Mouse (Mus musculus): ENCODE measurements around the gene Avpr2. TPM values are rescaled to one million over a fixed set of nuclear protein-coding genes. Genes with fewer than 3 reads are reported as not detected.

The Avpr2 gene
- not detected in 2 replicates for total RNA-seq (2021)
- long read RNA-seq, experiment 1: 0 reads
- long read RNA-seq, experiment 2: 0 reads

- no peak for DNase-seq
These were observed at the start of gene Avpr2 for GRCm38 (mm10) chrX:73891551-73892152. Gene Avpr2 (plus strand): TSS chrX:73892102.

GRCm38 (mm10) chrX:73854326-73855086 lies 37.4 kb upstream of the Avpr2 start:
- DNase-seq: no peak

GRCm38 (mm10) chrX:73855087-73855408 lies 36.9 kb upstream of the Avpr2 start:
- DNase-seq: no peak

DNA sequence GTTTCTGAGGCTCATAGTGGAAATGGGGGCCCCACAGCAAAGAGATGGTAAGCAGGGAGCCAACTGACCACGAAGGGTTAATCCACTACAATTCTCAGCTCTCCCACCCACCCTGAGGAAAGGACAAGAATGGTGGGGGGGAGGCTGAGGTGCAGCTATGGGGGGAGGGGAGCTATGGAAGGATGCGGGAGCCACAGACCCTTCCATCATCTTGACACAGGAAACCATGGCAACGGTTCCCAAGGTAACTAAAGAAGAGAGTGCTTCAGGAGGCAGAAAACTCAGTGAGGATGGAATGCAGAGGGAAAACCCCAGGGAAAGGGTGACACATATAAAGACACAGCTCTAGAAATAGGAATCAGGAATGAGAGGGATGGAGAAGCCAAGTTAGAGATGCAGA lies 27.2 kb upstream of the Avpr2 start:
- DNase-seq: no peak

GRCm38 (mm10) chrX:73867256-73867655 lies 24.6 kb upstream of the Avpr2 start:
- no peak for DNase-seq

- DNase-seq: no peak
These were observed 24.1 kb upstream of the Avpr2 start for GRCm38 (mm10) chrX:73867852-73868251.

- DNase-seq: peak; percentile 29
These were observed 22.6 kb upstream of the Avpr2 start for GRCm38 (mm10) chrX:73869334-73869733.

DNA sequence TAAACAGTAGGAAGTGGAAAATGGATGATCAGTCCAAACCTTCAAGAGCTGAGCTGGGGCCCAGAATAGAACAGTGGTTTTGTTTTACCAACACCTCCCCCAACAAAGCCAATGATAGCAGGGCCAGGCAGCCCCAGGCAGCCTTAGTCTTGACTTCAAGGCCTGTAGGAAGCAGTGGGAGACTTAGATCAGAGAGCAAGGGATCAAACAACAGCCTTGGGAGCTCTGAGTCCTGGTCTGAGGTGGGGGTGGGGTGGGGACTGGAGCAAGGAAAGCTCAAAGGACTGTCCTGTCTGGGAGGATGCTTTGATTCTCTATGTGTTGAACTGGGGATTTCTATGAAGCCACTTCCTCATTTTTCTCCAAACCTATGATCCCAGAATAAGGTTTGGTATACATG lies 20.4 kb upstream of the Avpr2 start:
- no peak for DNase-seq

- DNase-seq: no peak
These were observed 19.9 kb upstream of the Avpr2 start for GRCm38 (mm10) chrX:73871956-73872355.

- DNase-seq: no peak
These were observed 16.0 kb upstream of the Avpr2 start for GRCm38 (mm10) chrX:73875881-73876280.

GRCm38 (mm10) chrX:73877014-73877413 lies 14.9 kb upstream of the Avpr2 start:
- no peak for DNase-seq

GRCm38 (mm10) chrX:73880194-73881035 lies 11.5 kb upstream of the Avpr2 start:
- DNase-seq: peak; percentile 55

GRCm38 (mm10) chrX:73881036-73881427 lies 10.9 kb upstream of the Avpr2 start:
- DNase-seq: no peak

GRCm38 (mm10) chrX:73881463-73881862 lies 10.4 kb upstream of the Avpr2 start:
- DNase-seq: no peak

- DNase-seq: no peak
These were observed 931 bp downstream of the Avpr2 start for GRCm38 (mm10) chrX:73892833-73893232.

DNA sequence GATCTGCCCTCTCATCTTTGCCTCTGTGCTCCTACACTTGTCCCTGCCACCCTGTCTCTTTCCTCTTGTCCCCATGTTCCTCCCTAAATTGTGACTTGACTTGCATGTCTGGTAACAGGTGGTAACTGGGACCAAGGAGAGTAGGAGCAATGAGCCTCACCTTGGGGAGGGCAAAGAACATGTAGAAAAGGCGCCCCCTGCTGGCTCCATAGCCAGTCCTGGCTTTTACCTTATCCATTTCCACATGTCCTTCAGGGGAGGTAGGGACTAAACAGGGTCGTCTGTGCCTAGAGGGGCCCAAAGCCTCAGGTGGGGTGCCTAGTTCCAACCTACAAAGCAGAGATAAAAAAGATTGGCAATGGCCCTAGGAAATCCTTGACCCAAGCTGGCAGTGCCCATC lies 3.8 kb downstream of the Avpr2 start, which contains the start of gene L1cam:
TSS of gene L1cam (minus strand) at position 387 of the 400 bp plus-strand sequence.
- DNase-seq: peak; percentile 69

- DNase-seq: no peak
These were observed 6.1 kb downstream of the Avpr2 start for GRCm38 (mm10) chrX:73897959-73898358.

GRCm38 (mm10) chrX:73910049-73910448 lies 18.1 kb downstream of the Avpr2 start:
- no peak for DNase-seq

GRCm38 (mm10) chrX:73910451-73910850 lies 18.5 kb downstream of the Avpr2 start:
- no peak for DNase-seq

DNA sequence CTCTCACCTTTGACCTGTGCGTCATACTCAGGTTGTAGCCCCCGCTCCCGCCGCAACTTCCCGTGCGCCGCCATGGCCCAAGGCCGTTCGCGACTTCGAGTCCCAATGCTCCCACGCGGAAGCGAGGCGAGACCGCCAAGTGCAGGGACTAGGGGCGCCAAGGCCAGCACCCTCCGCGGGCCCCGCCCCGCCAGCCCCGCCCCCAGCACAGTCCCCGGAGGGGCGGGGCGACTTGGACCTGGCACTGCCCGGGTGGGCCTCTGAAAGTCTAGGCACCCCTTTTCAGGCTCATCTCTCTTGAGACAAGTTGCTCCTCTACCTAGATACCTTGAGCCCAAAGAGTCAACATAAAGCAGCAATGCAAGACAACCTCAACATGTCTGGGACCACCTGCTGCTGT lies 19.3 kb downstream of the Avpr2 start:
- DNase-seq: peak; percentile 47

DNA sequence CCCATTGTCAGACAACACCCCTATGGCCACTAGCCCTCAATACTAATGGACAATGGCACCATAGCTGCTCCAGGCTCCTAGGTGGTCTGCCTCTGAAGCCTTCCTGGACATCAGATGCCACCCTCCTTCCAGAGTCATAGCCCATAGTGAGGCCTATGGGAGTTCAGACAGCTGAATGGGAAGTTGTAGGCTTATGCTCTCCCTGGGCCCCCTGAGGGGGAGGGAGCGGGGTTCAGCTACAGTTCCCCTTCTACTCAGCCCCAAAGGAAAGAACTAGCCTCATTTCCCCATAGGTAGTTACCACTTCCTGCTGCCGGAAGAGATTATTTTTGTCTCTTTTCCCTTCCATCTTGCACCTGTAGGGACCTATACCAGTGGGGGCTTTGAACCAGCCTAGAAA lies 19.7 kb downstream of the Avpr2 start:
- DNase-seq: peak; percentile 24

- DNase-seq: peak; percentile 91
These were observed 23.2 kb downstream of the Avpr2 start for GRCm38 (mm10) chrX:73914827-73915703.

Data from adrenal gland, postnatal 14 days (tissue).